Mouse (Mus musculus): ENCODE measurements around the gene Os9. TPM values are rescaled to one million over a fixed set of nuclear protein-coding genes. Genes with fewer than 3 reads are reported as not detected.
"Not testable (repeated sequence)": the region's sequence is repeated elsewhere in the genome, so short reads cannot be mapped to it uniquely, and the experiment has no call there.

Gene Os9
- polyA plus RNA-seq, 1 experiment from 2014 or later: 93.0 TPM

- WGBS: 55% methylated on average over 9 of the region's 9 CpGs
- Histone ChIP-seq H3K36me3 (no peaks in the 10 kb centered on the region), H3K27ac (no peak within 1 kb of the TSS), H3K9me3 (no peaks in the 10 kb centered on the region), H3K4me3 (replicated peaks) (no peak within 1 kb of the TSS), H3K4me2 (replicated peaks) (no peak within 1 kb of the TSS), H3K9ac (no peak within 1 kb of the TSS), H3K4me1 (replicated peaks) (peaks cover 16% of the 10 kb centered on the region), H3K27me3 (replicated peaks) (peaks cover 43% of the 10 kb centered on the region)
- no peak for ATAC-seq
These were observed 45.9 kb downstream of the Os9 start, which contains the start of gene Agap2 for GRCm38 (mm10) chr10:127075080-127075479. TSS of gene Agap2 (plus strand) at chr10:127075284.

GRCm38 (mm10) chr10:127073981-127074380 is 47.0 kb downstream of the Os9 start:
- Histone ChIP-seq H3K36me3 (no peaks in the 10 kb centered on the region), H3K4me3 (replicated peaks) (no peak overlapping the region), H3K27me3 (replicated peaks) (peaks cover 32% of the 10 kb centered on the region), H3K4me2 (replicated peaks) (no peak overlapping the region), H3K9me3 (no peaks in the 10 kb centered on the region), H3K27ac (no peak overlapping the region), H3K4me1 (replicated peaks) (peaks cover 9% of the 10 kb centered on the region), H3K9ac (no peak overlapping the region)
- ATAC-seq: no peak
- WGBS: 94% methylated on average over 1 of the region's 1 CpGs

GRCm38 (mm10) chr10:127072969-127073368 is 48.0 kb downstream of the Os9 start:
- H3K4me2 ChIP-seq (replicated peaks); ATAC-seq; H3K9ac ChIP-seq; H3K4me3 ChIP-seq (replicated peaks); H3K27ac ChIP-seq; H3K36me3 ChIP-seq; H3K9me3 ChIP-seq: not testable (repeated sequence)
- Histone ChIP-seq H3K27me3 (replicated peaks) (peaks cover 22% of the 10 kb centered on the region), H3K4me1 (replicated peaks) (peaks cover 15% of the 10 kb centered on the region)
- WGBS: 74% methylated on average over 2 of the region's 2 CpGs

GRCm38 (mm10) chr10:127072270-127072669 is 48.7 kb downstream of the Os9 start:
- not testable (repeated sequence) for H3K4me3 ChIP-seq (replicated peaks); H3K9ac ChIP-seq; ATAC-seq; H3K27ac ChIP-seq; H3K9me3 ChIP-seq; H3K4me2 ChIP-seq (replicated peaks); H3K36me3 ChIP-seq
- WGBS: 82% methylated on average over 4 of the region's 4 CpGs
- H3K27me3 ChIP-seq (replicated peaks): peaks cover 15% of the 10 kb centered on the region
- peaks cover 15% of the 10 kb centered on the region for H3K4me1 ChIP-seq (replicated peaks)

GRCm38 (mm10) chr10:127071203-127071602 is 49.7 kb downstream of the Os9 start:
- ATAC-seq: no peak
- Histone ChIP-seq H3K9me3 (no peaks in the 10 kb centered on the region), H3K9ac (0 out of 2 replicates have a peak overlapping the region, but pooled peaks have one; percentile 67), H3K4me2 (replicated peaks) (peak overlapping the region; percentile 89), H3K27ac (no peak overlapping the region), H3K4me1 (replicated peaks) (peaks cover 21% of the 10 kb centered on the region), H3K27me3 (replicated peaks) (peaks cover 7% of the 10 kb centered on the region), H3K4me3 (replicated peaks) (peak overlapping the region; percentile 50), H3K36me3 (peaks cover 16% of the 10 kb centered on the region)
- 70% methylated on average over 9 of the region's 9 CpGs for WGBS

- ATAC-seq: peak; percentile 90
- peak within 1 kb of the TSS; percentile 89 for H3K4me2 ChIP-seq (replicated peaks)
- peaks cover 24% of the 10 kb centered on the region for H3K36me3 ChIP-seq
- H3K4me1 ChIP-seq (replicated peaks): peaks cover 24% of the 10 kb centered on the region
- H3K27ac ChIP-seq: peak within 1 kb of the TSS; percentile 78
- H3K9ac ChIP-seq: peak within 1 kb of the TSS; percentile 67
- H3K27me3 ChIP-seq (replicated peaks): peaks cover 5% of the 10 kb centered on the region; the same call in 1 of the 2 replicates
- WGBS: 1% methylated on average over 36 of the region's 36 CpGs
- peak within 1 kb of the TSS; percentile 50 for H3K4me3 ChIP-seq (replicated peaks)
- no peaks in the 10 kb centered on the region for H3K9me3 ChIP-seq
These were observed 50.5 kb downstream of the Os9 start, which contains the start of gene Tspan31 for GRCm38 (mm10) chr10:127070190-127071121. TSS of gene Tspan31 (minus strand) at chr10:127070264.

- peaks cover 30% of the 10 kb centered on the region for H3K36me3 ChIP-seq
- H3K27me3 ChIP-seq (replicated peaks): no peaks in the 10 kb centered on the region
- peak overlapping the region; percentile 50 for H3K4me3 ChIP-seq (replicated peaks)
- H3K27ac ChIP-seq: peak overlapping the region; percentile 78
- H3K9ac ChIP-seq: peak overlapping the region; percentile 64
- no peaks in the 10 kb centered on the region for H3K9me3 ChIP-seq
- peaks cover 33% of the 10 kb centered on the region for H3K4me1 ChIP-seq (replicated peaks)
- H3K4me2 ChIP-seq (replicated peaks): peak overlapping the region; percentile 85
- 5% methylated on average over 30 of the region's 30 CpGs for WGBS
- ATAC-seq: peak; percentile 42
These were observed 51.4 kb downstream of the Os9 start for GRCm38 (mm10) chr10:127069281-127070189.

GRCm38 (mm10) chr10:127068360-127069038 is 52.4 kb downstream of the Os9 start:
- peak overlapping the region; percentile 64 for H3K9ac ChIP-seq
- H3K4me1 ChIP-seq (replicated peaks): peaks cover 33% of the 10 kb centered on the region
- H3K27me3 ChIP-seq (replicated peaks): no peaks in the 10 kb centered on the region
- H3K27ac ChIP-seq: peak overlapping the region; percentile 78
- WGBS: 71% methylated on average over 9 of the region's 9 CpGs
- H3K4me2 ChIP-seq (replicated peaks): peak overlapping the region; percentile 85
- peaks cover 30% of the 10 kb centered on the region for H3K36me3 ChIP-seq
- H3K4me3 ChIP-seq (replicated peaks): peak overlapping the region; percentile 50
- no peak for ATAC-seq
- H3K9me3 ChIP-seq: no peaks in the 10 kb centered on the region

GRCm38 (mm10) chr10:127066519-127067018 is 54.4 kb downstream of the Os9 start:
- 88% methylated on average over 14 of the region's 14 CpGs for WGBS
- Histone ChIP-seq H3K4me3 (replicated peaks) (no peak overlapping the region), H3K4me1 (replicated peaks) (peaks cover 39% of the 10 kb centered on the region), H3K4me2 (replicated peaks) (no peak overlapping the region), H3K36me3 (peaks cover 30% of the 10 kb centered on the region), H3K9ac (no peak overlapping the region), H3K9me3 (no peaks in the 10 kb centered on the region), H3K27ac (peak overlapping the region; percentile 24; the same call in 1 of the 2 replicates), H3K27me3 (replicated peaks) (no peaks in the 10 kb centered on the region)
- no peak for ATAC-seq

GRCm38 (mm10) chr10:127065981-127066380 is 55.0 kb downstream of the Os9 start:
- H3K4me3 ChIP-seq (replicated peaks): no peak overlapping the region
- 0 out of 2 replicates have a peak overlapping the region, but pooled peaks have one; percentile 5 for H3K27ac ChIP-seq
- no peaks in the 10 kb centered on the region for H3K27me3 ChIP-seq (replicated peaks)
- H3K4me1 ChIP-seq (replicated peaks): peaks cover 35% of the 10 kb centered on the region
- no peak overlapping the region for H3K4me2 ChIP-seq (replicated peaks)
- H3K36me3 ChIP-seq: peaks cover 30% of the 10 kb centered on the region
- H3K9ac ChIP-seq: no peak overlapping the region
- 75% methylated on average over 9 of the region's 9 CpGs for WGBS
- no peak for ATAC-seq
- no peaks in the 10 kb centered on the region for H3K9me3 ChIP-seq
